Mouse (Mus musculus) small intestine, adult 2 months (tissue): Measurements from ENCODE around the gene Pla2g1b.

Experiments used
- CTCF ChIP-seq: fragments of 200-500 bp; IDR thresholded peaks from 2 replicates; pipeline ENCODE4 v1.5.1; 2012; ENCODE audit warnings: low read depth, mild to moderate bottlenecking, control low read depth, inconsistent platforms, low read length, moderate library complexity, mixed read lengths; ENCODE audit not compliant: insufficient replicate concordance, insufficient read length; ENCODE audit errors: extremely low read depth
- POLR2A ChIP-seq: fragments of 200-500 bp; IDR thresholded peaks from 2 replicates; pipeline ENCODE4 v1.6.1; 2012; ENCODE audit warnings: low read depth, mild to moderate bottlenecking, control low read depth, inconsistent platforms, low read length, moderate library complexity

- TF ChIP-seq POLR2A (no peak), CTCF (no peak)
Observed at GRCm38 (mm10) chr5:115480101-115480500, 14.0 kb downstream of the Pla2g1b start.
